Mouse (Mus musculus) small intestine, adult 2 months (tissue): ENCODE results near the gene Apon. TPM values are rescaled to one million over a fixed set of nuclear protein-coding genes. Genes with fewer than 3 reads are reported as not detected.

Experiments used
- H3K27ac ChIP-seq: fragments of 200-500 bp; 2 replicates; pipeline ENCODE4 v1.5.1; 2012; ENCODE audit warnings: low read depth, low read length, control low read depth, inconsistent platforms; ENCODE audit not compliant: insufficient read depth
- H3K27me3 ChIP-seq: fragments of 200-500 bp; 2 replicates; pipeline ENCODE4 v1.6.1; 2012; ENCODE audit warnings: mild to moderate bottlenecking, moderate library complexity, low read length, inconsistent platforms; ENCODE audit not compliant: control insufficient read depth, insufficient read depth
- H3K36me3 ChIP-seq: fragments of 200-500 bp; 2 replicates; pipeline ENCODE4 v1.6.1; 2012; ENCODE audit warnings: mild to moderate bottlenecking, low read length, control low read depth, inconsistent platforms; ENCODE audit not compliant: control insufficient read depth, insufficient read depth
- H3K4me1 ChIP-seq: fragments of 200-500 bp; 2 replicates; pipeline ENCODE4 v1.6.1; 2012; ENCODE audit warnings: low read length, inconsistent platforms, mixed read lengths; ENCODE audit not compliant: control insufficient read depth, insufficient read depth, insufficient read length
- H3K4me3 ChIP-seq: fragments of 200-500 bp; 2 replicates; pipeline ENCODE4 v1.5.1; 2012; ENCODE audit warnings: low read depth, mild to moderate bottlenecking, control low read depth, inconsistent platforms, low read length, moderate library complexity
- CTCF ChIP-seq: fragments of 200-500 bp; IDR thresholded peaks from 2 replicates; pipeline ENCODE4 v1.5.1; 2012; ENCODE audit warnings: low read depth, mild to moderate bottlenecking, control low read depth, inconsistent platforms, low read length, moderate library complexity, mixed read lengths; ENCODE audit not compliant: insufficient replicate concordance, insufficient read length; ENCODE audit errors: extremely low read depth
- POLR2A ChIP-seq: fragments of 200-500 bp; IDR thresholded peaks from 2 replicates; pipeline ENCODE4 v1.6.1; 2012; ENCODE audit warnings: low read depth, mild to moderate bottlenecking, control low read depth, inconsistent platforms, low read length, moderate library complexity
- WGBS: fragments of 180-500 bp; shearing (Covaris S2); methylation state at CpG from one replicate; pipeline ENCODE4 v1.1.7; 2018; 5-methylcytosine and 5-hydroxymethylcytosine counted together
- polyA plus RNA-seq: library from polyadenylated mRNA; depleted of rRNA; stranded (reverse); fragments of >200 nt; gene quantifications from 2 replicates; pipeline ENCODE4 v1.2.3, GENCODE M21; 2012

Apon gene
- polyA plus RNA-seq, 1 experiment, result not detected

GRCm38 (mm10) chr10:128262300-128262699, 8.4 kb downstream of the Apon start:
- H3K4me1 ChIP-seq, result no peaks in the 10 kb centered on the region
- H3K27me3 ChIP-seq, result no peaks in the 10 kb centered on the region
- H3K27ac ChIP-seq, result no peak overlapping the region
- 68% methylated on average over 22 of the region's 22 CpGs for WGBS
- H3K4me3 ChIP-seq, result no peak overlapping the region
- TF ChIP-seq CTCF, result no peak
- no peak for TF ChIP-seq POLR2A
- H3K36me3 ChIP-seq, result no peaks in the 10 kb centered on the region

- no peak for TF ChIP-seq CTCF
- no peak for TF ChIP-seq POLR2A
- Histone ChIP-seq H3K36me3 (no peaks in the 10 kb centered on the region), H3K27ac (0 out of 2 replicates have a peak overlapping the region, but pooled peaks have one; percentile 25), H3K4me3 (no peak overlapping the region), H3K4me1 (no peaks in the 10 kb centered on the region), H3K27me3 (no peaks in the 10 kb centered on the region)
- 71% methylated on average over 6 of the region's 6 CpGs for WGBS
Observed at GRCm38 (mm10) chr10:128263393-128264310, 9.8 kb downstream of the Apon start.

GRCm38 (mm10) chr10:128268371-128268770, 14.5 kb downstream of the Apon start, which contains the start of gene Apof:
Gene Apof, plus strand, starts transcription at chr10:128268671.
- TF ChIP-seq CTCF (no peak), POLR2A (no peak)
- Histone ChIP-seq H3K36me3 (no peaks in the 10 kb centered on the region), H3K27me3 (no peaks in the 10 kb centered on the region), H3K4me3 (no peak within 1 kb of the TSS), H3K27ac (peak within 1 kb of the TSS; percentile 18), H3K4me1 (peaks cover 5% of the 10 kb centered on the region)
- 84% methylated on average over 6 of the region's 6 CpGs for WGBS

GRCm38 (mm10) chr10:128269206-128269910, 15.5 kb downstream of the Apon start:
- Histone ChIP-seq H3K27ac (peak overlapping the region; percentile 18), H3K4me3 (no peak overlapping the region), H3K4me1 (peaks cover 5% of the 10 kb centered on the region), H3K27me3 (no peaks in the 10 kb centered on the region), H3K36me3 (no peaks in the 10 kb centered on the region; the same call in 1 of the 2 replicates)
- whole genome bisulfite sequencing, result 85% methylated on average over 16 of the region's 16 CpGs
- TF ChIP-seq POLR2A (no peak), CTCF (no peak)

- H3K27me3 ChIP-seq, result no peaks in the 10 kb centered on the region
- peak within 1 kb of the TSS; percentile 84 for H3K27ac ChIP-seq
- WGBS, result under 1% methylated on average over 43 of the region's 43 CpGs
- peaks cover 9% of the 10 kb centered on the region for H3K4me1 ChIP-seq
- TF ChIP-seq CTCF (no peak), POLR2A (peak; percentile 95)
- H3K4me3 ChIP-seq, result peak within 1 kb of the TSS; percentile 88
- H3K36me3 ChIP-seq, result no peaks in the 10 kb centered on the region; the same call in 1 of the 2 replicates
Observed at GRCm38 (mm10) chr10:128270287-128270841, 16.5 kb downstream of the Apon start, which contains the start of gene Stat2. Gene Stat2, plus strand, starts transcription at chr10:128270559.

GRCm38 (mm10) chr10:128270866-128271265, 17.0 kb downstream of the Apon start:
- no peaks in the 10 kb centered on the region; the same call in 1 of the 2 replicates for H3K36me3 ChIP-seq
- TF ChIP-seq POLR2A (no peak), CTCF (no peak)
- H3K27me3 ChIP-seq, result no peaks in the 10 kb centered on the region
- 26% methylated on average over 7 of the region's 7 CpGs for WGBS
- peak overlapping the region; percentile 88 for H3K4me3 ChIP-seq
- peaks cover 9% of the 10 kb centered on the region for H3K4me1 ChIP-seq
- H3K27ac ChIP-seq, result peak overlapping the region; percentile 84
